Mouse (Mus musculus): ENCODE measurements around the gene Fcgr3.
"Not testable (repeated sequence)": the region's sequence is repeated elsewhere in the genome, so short reads cannot be mapped to it uniquely, and the experiment has no call there.

GRCm38 (mm10) chr1:171070879-171071278, 6.1 kb upstream of the Fcgr3 start:
- TF ChIP-seq CTCF (IDR thresholded peaks at IDR 0.05; ENCODE audit: extremely low read depth, insufficient read depth, insufficient read length, insufficient replicate concordance); POLR2A (IDR thresholded peaks at IDR 0.05; ENCODE audit: low read depth, low read length): not testable (repeated sequence)
